Mouse (Mus musculus) heart, adult 2 months (tissue): Measurements from ENCODE around the gene Col5a3.

Source experiments
- CTCF ChIP-seq: fragments of 200-600 bp; IDR thresholded peaks from 2 replicates; pipeline ENCODE4 v1.8.1; 2022; ENCODE audit warnings: antibody characterized with exemption, mild to moderate bottlenecking, moderate library complexity
- EP300 ChIP-seq: fragments of 200-500 bp; IDR thresholded peaks from 2 replicates; pipeline ENCODE4 v1.6.1; 2011; ENCODE audit warnings: low read depth, low read length, control low read depth; ENCODE audit not compliant: insufficient read depth

DNA sequence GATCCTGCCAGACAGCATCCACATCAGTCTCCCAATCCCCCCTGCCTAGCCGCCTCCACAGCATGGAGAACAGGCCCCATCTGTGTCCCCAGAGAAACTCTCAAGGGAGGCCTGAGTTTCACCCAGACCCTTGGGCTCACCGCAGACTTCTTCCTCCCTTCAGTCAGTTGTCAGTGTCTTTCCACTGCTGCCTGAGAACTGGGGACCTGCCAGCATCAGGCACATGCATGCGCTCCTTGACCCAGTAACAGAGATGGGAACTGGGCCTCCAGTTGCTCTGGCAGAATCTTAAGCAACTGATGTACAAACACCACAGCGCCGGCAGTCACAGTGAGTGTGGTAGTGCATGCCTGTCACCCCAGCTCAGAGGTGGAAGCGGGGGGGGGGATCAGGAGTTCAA lies 56.0 kb downstream of the Col5a3 start:
- TF ChIP-seq CTCF (no peak), EP300 (no peak)
